Mouse (Mus musculus) neural tube, embryonic 12.5 days (tissue): ENCODE results near the gene Nmbr. TPM values are rescaled to one million over a fixed set of nuclear protein-coding genes. Genes with fewer than 3 reads are reported as not detected.

Experiments
- ATAC-seq: fragments of 200-750 bp; cut with Nextera tagmentation; 2 replicates; pipeline ENCODE4 v1.8.0; 2017; ENCODE audit warnings: low read depth, mild to moderate bottlenecking, moderate TSS enrichment, moderate library complexity; ENCODE audit not compliant: low FRiP score
- H3K27ac ChIP-seq: fragments of 300-500 bp; sonication (generic); 2 replicates; pipeline ENCODE4 v1.5.1; 2016
- H3K27me3 ChIP-seq: fragments of 300-500 bp; sonication (generic); replicated peaks from 2 replicates; pipeline ENCODE4 v1.6.1; 2016; ENCODE audit warnings: mild to moderate bottlenecking
- H3K36me3 ChIP-seq: fragments of 300-500 bp; sonication (generic); 2 replicates; pipeline ENCODE4 v1.6.1; 2016; ENCODE audit warnings: mild to moderate bottlenecking
- H3K4me1 ChIP-seq: fragments of 300-500 bp; sonication (generic); 2 replicates; pipeline ENCODE4 v1.6.1; 2016
- H3K4me2 ChIP-seq: fragments of 300-500 bp; sonication (generic); replicated peaks from 2 replicates; pipeline ENCODE4 v1.6.1; 2016; ENCODE audit warnings: mild to moderate bottlenecking
- H3K4me3 ChIP-seq: fragments of 300-500 bp; sonication (generic); 2 replicates; pipeline ENCODE4 v1.5.1; 2016
- H3K9ac ChIP-seq: fragments of 300-500 bp; sonication (generic); 2 replicates; pipeline ENCODE4 v1.6.1; 2016; ENCODE audit warnings: mild to moderate bottlenecking
- H3K9me3 ChIP-seq: fragments of 300-500 bp; sonication (generic); 2 replicates; pipeline ENCODE4 v1.6.1; 2016; ENCODE audit warnings: mild to moderate bottlenecking
- WGBS: fragments of 180-500 bp; shearing (Covaris S2); methylation state at CpG from one replicate; pipeline ENCODE4 v1.1.7; 2016; 5-methylcytosine and 5-hydroxymethylcytosine counted together
- polyA plus RNA-seq: library from polyadenylated mRNA; unstranded; fragments of >200 nt; fragmentation: Nextera tagmentation; extraction: Ambion mirVana; gene quantifications from 2 replicates; pipeline ENCODE4 v1.2.1, GENCODE M21; 2016

The Nmbr gene
- polyA plus RNA-seq = 0.30 and 0.40 TPM in 2 replicates

DNA sequence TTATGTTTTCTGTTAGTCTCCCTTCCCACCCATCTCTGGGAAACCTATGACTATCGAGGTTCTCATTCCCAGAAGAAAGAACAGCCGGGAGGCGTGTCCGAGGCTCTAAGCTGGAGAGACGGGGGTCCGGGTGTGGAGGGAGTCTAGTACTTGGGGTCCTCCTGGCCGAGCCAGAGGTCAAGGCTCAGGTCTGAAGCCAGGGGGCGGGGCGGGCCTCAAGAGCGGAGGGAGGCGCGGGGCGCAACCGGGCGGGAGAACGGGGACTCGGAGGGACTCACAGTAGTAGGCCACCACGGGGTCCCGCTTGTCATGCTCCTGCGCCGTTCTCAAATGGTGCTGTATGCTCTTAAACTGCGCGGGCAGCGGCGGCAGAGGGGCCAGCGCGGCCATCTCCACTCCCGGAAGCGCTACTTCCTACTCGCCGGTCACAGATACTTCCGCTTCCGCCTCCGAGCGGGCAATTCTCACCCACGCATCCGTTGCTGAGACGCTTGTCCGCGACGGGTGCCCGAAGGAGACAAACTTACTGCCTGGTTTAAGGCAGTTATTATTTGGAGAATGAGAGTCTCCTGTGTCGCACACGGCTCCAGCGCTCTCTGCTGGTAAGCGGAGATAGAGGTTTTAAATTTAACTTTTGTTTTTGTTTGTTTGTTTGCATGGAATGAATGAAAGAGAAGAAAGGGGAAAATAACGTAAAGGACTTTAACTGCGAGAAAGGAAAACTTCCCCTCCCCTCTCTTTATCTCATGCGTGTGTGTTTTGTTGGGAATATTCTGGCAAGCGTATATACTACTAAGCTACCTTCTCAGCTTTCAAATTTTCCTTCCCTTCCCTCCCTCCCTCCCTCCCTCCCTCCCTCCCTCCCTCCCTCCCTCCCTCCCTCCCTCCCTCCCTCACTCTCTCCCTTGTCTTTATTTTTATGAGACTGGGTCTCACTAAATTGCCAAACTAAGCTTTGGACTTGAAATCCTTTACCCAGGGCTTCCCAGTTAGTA, at the start of gene Nmbr, which contains the start of gene Vta1:
TSS of gene Nmbr (plus strand) at position 520 of the 995 bp plus-strand sequence.
TSS of gene Vta1 (minus strand) at position 489 of the 995 bp plus-strand sequence.
- Histone ChIP-seq H3K9ac (peak within 1 kb of the TSS; percentile 81), H3K36me3 (no peaks in the 10 kb centered on the region), H3K4me1 (peaks cover 13% of the 10 kb centered on the region), H3K4me3 (peak within 1 kb of the TSS; percentile 90), H3K9me3 (no peaks in the 10 kb centered on the region), H3K27me3 (no peaks in the 10 kb centered on the region), H3K27ac (peak within 1 kb of the TSS; percentile 74), H3K4me2 (peak within 1 kb of the TSS; percentile 71)
- under 1% methylated on average over 50 of the region's 50 CpGs for WGBS
- peak; percentile 93 for ATAC-seq

DNA sequence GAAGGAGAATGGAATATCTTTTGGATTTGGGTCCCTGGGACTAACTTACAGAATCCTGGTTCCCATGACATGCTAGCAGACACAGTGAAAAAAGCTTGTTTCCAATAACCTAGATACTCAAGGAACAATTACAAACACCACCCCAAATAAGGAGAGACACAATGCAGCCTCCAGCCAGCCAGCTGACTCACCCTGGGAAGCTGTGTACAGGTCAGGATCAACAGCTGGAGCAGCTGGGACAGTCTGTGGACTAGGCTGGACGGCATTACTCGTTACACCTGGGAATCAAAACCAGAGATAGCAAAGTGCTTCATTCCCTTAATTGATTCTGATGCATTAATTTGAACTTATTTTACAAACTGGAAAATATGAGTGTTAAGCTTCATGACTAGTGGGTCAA, 44.5 kb upstream of the Nmbr start:
- no peak overlapping the region for H3K4me3 ChIP-seq
- no peaks in the 10 kb centered on the region for H3K4me1 ChIP-seq
- H3K9ac ChIP-seq = no peak overlapping the region
- WGBS = 87% methylated on average over 2 of the region's 2 CpGs
- no peaks in the 10 kb centered on the region for H3K27me3 ChIP-seq
- no peaks in the 10 kb centered on the region for H3K9me3 ChIP-seq
- no peak for ATAC-seq
- no peak overlapping the region for H3K4me2 ChIP-seq
- H3K27ac ChIP-seq = no peak overlapping the region
- H3K36me3 ChIP-seq = peaks cover 24% of the 10 kb centered on the region

DNA sequence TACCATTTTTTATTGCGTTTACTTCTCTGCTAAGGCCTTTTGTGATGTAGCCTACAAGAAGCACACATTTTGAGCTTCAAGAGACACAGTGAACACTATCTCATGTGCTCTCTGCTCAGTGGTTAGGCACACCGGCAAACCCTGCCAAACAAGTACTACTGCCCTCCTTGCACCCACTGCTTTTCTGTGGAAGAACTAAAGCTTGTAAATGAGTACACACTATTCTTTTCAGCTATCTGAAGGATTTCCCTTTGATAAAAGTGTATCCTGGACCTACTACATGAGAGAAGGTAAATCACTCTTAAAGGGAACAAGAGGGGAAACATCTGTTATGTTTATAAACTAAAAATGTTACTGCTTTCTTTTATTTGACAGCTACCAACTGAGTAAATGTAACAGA, 39.2 kb upstream of the Nmbr start:
- Histone ChIP-seq H3K4me2 (no peak overlapping the region), H3K9ac (no peak overlapping the region), H3K9me3 (no peaks in the 10 kb centered on the region), H3K27ac (no peak overlapping the region), H3K27me3 (no peaks in the 10 kb centered on the region), H3K4me1 (no peaks in the 10 kb centered on the region), H3K36me3 (peaks cover 36% of the 10 kb centered on the region), H3K4me3 (no peak overlapping the region)
- WGBS = 97% methylated on average over 2 of the region's 2 CpGs
- no peak for ATAC-seq

DNA sequence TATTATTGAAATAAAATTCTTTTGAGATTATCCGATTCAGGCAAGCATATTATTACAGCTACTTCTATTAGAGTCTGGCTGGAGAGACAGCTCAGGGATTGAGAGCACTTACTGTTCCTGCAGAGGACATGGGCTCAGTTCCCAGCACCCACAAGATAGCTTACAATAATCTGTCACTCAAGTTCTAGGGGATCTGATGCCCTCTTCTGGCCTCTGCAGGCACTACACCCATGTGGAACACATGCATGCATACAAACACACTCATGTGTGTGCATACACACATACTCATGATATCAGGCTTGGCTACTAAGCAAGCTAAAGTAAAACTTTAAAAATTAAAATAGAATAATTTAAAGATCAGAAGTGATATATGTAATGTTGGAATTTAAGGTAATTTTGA, 19.7 kb upstream of the Nmbr start:
- no peak overlapping the region for H3K4me2 ChIP-seq
- H3K9me3 ChIP-seq = no peaks in the 10 kb centered on the region
- H3K4me1 ChIP-seq = no peaks in the 10 kb centered on the region; the same call in 1 of the 2 replicates
- H3K4me3 ChIP-seq = no peak overlapping the region
- no peak overlapping the region for H3K9ac ChIP-seq
- H3K27me3 ChIP-seq = no peaks in the 10 kb centered on the region
- WGBS = 91% methylated on average over 1 of the region's 1 CpGs
- H3K36me3 ChIP-seq = peaks cover 14% of the 10 kb centered on the region
- H3K27ac ChIP-seq = no peak overlapping the region
- no peak for ATAC-seq

DNA sequence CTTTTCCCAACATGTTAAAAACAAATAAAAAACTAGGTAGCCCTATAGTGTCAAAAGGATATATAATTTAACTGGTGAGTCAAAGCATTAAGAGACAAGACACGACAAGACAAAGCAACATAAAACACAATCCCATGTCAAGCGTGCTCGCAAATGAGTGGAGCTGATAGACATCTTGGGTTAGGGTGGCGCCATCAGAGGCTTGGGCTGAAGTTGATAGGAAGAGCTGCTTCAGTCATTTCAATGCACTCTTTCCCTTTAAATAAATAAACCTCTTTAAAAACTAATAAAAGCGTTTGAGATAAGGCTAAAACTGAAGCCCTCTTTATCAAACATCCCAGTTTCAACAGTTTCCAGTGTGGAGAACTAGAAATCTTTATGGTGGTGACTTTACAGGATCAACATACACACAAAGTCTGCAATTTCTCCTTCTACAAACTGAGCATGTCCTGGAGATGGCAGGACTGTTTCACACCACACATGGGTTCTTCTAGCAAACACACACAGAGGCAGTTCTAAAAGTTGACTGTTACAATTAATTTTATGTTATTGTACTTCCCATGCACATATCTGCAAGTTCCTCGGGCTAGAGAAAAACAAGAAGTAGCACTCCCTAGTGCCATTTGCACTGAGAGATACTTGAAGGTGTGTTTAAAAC, 16.5 kb upstream of the Nmbr start:
- H3K27ac ChIP-seq = no peak overlapping the region
- no peaks in the 10 kb centered on the region for H3K9me3 ChIP-seq
- H3K4me3 ChIP-seq = no peak overlapping the region
- 92% methylated on average over 6 of the region's 6 CpGs for WGBS
- no peaks in the 10 kb centered on the region for H3K27me3 ChIP-seq
- H3K4me2 ChIP-seq = no peak overlapping the region
- no peak overlapping the region for H3K9ac ChIP-seq
- peaks cover 14% of the 10 kb centered on the region for H3K36me3 ChIP-seq
- H3K4me1 ChIP-seq = no peaks in the 10 kb centered on the region; the same call in 1 of the 2 replicates
- ATAC-seq = no peak

DNA sequence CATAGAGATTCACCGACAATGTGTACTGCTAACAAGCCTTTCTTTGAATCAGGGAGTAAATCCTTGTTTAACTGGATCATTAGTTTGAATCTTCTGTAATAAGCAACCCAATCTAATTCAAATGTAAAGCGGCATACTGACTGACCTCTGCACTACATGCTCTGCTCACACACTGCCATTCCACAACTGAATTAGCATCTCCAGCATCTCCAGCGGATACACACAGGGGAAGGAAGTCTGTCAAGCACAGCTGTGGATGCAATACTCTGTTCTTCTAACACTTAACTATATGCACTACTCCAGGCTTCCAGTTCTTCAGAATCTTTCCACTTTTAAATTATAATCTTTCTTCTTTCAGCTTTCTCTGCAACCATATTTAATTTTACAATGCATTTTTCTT, 15.0 kb upstream of the Nmbr start:
- Histone ChIP-seq H3K27ac (no peak overlapping the region), H3K27me3 (no peaks in the 10 kb centered on the region), H3K4me3 (no peak overlapping the region), H3K4me1 (no peaks in the 10 kb centered on the region; the same call in 1 of the 2 replicates), H3K9me3 (no peaks in the 10 kb centered on the region), H3K4me2 (no peak overlapping the region), H3K36me3 (peaks cover 14% of the 10 kb centered on the region), H3K9ac (no peak overlapping the region)
- ATAC-seq = no peak
- 61% methylated on average over 3 of the region's 3 CpGs for WGBS

DNA sequence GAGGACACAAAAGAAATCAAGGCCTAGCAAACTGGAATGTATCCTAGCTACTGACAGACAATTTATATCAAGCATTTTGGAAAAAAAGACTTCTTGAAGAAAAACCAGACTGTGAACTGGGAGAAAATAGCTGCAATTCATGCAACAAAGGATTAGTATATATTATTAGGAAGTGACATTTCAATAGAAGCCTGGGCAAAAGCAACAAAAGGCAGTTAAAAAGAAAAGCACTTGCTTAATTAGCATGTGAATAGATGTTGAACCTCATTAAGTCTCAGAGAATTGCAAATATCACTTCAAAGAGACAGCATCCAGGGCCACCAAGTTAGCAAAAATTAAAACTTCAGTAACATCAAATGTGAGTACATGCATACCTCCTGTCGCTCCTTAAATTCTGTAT, 2.2 kb upstream of the Nmbr start:
- no peak overlapping the region for H3K9ac ChIP-seq
- H3K4me1 ChIP-seq = peaks cover 13% of the 10 kb centered on the region
- no peaks in the 10 kb centered on the region for H3K27me3 ChIP-seq
- H3K4me3 ChIP-seq = peak overlapping the region; percentile 90
- peak; percentile 11; the same call in 1 of the 2 replicates for ATAC-seq
- WGBS = 24% methylated on average over 1 of the region's 1 CpGs
- H3K9me3 ChIP-seq = no peaks in the 10 kb centered on the region
- H3K36me3 ChIP-seq = no peaks in the 10 kb centered on the region
- no peak overlapping the region for H3K27ac ChIP-seq
- H3K4me2 ChIP-seq = peak overlapping the region; percentile 71

DNA sequence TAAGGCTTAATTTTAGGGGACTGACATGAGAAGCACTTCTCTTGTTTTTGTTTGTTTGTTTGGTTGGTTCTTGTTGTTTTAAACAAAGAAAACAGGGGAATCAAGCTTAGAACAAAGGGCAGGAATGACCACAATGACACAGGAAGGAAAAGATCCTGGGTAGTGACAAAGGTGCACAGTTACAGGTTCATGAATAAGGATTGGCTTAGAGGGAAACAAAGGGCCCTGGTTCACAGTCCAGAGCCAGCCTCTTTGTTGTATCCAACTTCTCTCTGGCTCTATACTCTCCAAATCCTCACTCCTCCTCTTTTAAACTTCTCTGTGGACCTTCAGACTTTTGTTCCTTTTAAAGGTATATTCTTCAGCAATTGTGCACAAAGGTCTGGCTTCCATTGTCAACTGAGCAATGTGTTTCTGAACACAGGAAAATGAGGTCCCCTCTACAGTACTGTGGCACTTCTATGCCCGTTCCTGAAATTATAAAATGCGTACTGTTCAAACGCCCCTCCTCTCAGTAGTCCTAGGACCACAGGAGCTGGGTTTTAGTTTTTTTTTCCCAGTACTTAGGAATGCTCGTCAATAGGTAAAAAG, 1.5 kb upstream of the Nmbr start:
- ATAC-seq = peak; percentile 39; the same call in 1 of the 2 replicates
- Histone ChIP-seq H3K27ac (no peak overlapping the region), H3K4me2 (peak overlapping the region; percentile 71), H3K4me1 (peaks cover 13% of the 10 kb centered on the region), H3K27me3 (no peaks in the 10 kb centered on the region), H3K9ac (peak overlapping the region; percentile 81; the same call in 1 of the 2 replicates), H3K9me3 (no peaks in the 10 kb centered on the region), H3K4me3 (peak overlapping the region; percentile 90), H3K36me3 (no peaks in the 10 kb centered on the region)
- WGBS = 24% methylated on average over 4 of the region's 4 CpGs

DNA sequence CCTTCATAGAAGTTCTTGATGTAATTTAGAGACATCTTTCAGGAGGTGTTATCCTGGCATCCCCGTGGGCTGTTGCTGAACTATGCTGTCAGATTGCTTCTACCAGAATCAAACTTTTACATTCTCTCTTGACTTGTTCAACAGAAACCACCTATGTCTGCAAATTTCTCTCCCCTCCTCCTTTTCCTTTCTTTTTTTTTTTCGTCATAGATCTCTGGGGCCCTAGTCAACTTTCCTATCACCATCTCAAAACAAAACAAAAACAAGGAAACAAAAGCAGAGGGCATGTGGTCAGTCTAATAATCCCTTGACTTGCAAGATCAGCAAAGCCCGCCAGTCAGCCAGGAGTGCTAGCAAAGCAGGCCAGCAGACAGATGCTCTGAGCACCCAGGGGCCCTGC, 12.7 kb downstream of the Nmbr start, which contains the start of gene Gje1:
TSS of gene Gje1 (minus strand) at position 101 of the 400 bp plus-strand sequence.
- Histone ChIP-seq H3K9me3 (no peaks in the 10 kb centered on the region), H3K9ac (no peak within 1 kb of the TSS), H3K4me1 (no peaks in the 10 kb centered on the region), H3K27me3 (no peaks in the 10 kb centered on the region), H3K4me2 (no peak within 1 kb of the TSS), H3K36me3 (no peaks in the 10 kb centered on the region), H3K4me3 (no peak within 1 kb of the TSS), H3K27ac (no peak within 1 kb of the TSS)
- 69% methylated on average over 3 of the region's 3 CpGs for WGBS
- no peak for ATAC-seq

DNA sequence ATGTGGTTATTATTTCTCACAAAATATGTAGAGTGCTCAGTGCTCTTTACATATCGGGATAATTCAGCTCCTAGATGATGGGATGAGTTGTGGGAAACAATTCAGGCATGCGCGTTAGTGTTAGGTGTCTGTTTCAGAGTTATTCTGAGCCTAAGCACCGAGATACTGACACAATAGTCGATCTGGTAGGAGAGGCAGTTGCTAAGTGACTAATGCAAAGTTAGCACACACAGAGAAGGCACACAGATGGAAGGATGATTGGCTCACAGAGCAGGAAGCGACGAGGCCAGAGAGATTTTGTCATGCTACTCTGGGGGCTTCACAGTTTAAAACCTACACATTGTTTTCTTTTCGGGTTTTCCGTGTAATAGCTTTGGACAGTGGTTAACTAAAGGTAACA, 20.3 kb downstream of the Nmbr start:
- no peak for ATAC-seq
- no peaks in the 10 kb centered on the region for H3K4me1 ChIP-seq
- no peak overlapping the region for H3K9ac ChIP-seq
- H3K27ac ChIP-seq = no peak overlapping the region
- H3K4me2 ChIP-seq = no peak overlapping the region
- H3K36me3 ChIP-seq = no peaks in the 10 kb centered on the region
- H3K9me3 ChIP-seq = no peaks in the 10 kb centered on the region
- no peaks in the 10 kb centered on the region for H3K27me3 ChIP-seq
- WGBS = 75% methylated on average over 9 of the region's 9 CpGs
- H3K4me3 ChIP-seq = no peak overlapping the region

DNA sequence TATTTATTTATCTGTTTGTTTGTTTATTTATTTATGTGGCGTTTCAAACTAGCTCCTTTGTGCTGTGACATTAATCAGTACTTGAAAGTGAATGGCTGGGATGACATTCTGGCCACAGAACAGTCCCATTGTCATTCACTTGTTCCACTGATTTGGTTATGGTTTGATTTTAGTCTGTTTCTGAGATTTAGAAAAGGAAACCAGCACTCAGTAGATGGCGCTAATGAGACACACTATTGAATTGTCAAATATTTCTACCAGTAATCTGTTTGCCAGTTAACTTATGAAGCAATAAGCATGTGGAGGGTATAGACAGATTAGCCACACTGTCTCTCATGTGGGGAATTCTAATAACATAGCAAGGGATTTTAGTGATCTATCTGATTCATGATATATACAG, 28.9 kb downstream of the Nmbr start:
- 17% methylated on average over 2 of the region's 2 CpGs for WGBS
- no peaks in the 10 kb centered on the region for H3K27me3 ChIP-seq
- H3K27ac ChIP-seq = no peak overlapping the region
- H3K4me3 ChIP-seq = no peak overlapping the region
- H3K36me3 ChIP-seq = no peaks in the 10 kb centered on the region
- no peak for ATAC-seq
- no peaks in the 10 kb centered on the region for H3K4me1 ChIP-seq
- no peak overlapping the region for H3K4me2 ChIP-seq
- H3K9ac ChIP-seq = no peak overlapping the region
- no peaks in the 10 kb centered on the region for H3K9me3 ChIP-seq
